Mouse (Mus musculus): ENCODE measurements around the gene Mrm1.

Mrm1 gene

DNA sequence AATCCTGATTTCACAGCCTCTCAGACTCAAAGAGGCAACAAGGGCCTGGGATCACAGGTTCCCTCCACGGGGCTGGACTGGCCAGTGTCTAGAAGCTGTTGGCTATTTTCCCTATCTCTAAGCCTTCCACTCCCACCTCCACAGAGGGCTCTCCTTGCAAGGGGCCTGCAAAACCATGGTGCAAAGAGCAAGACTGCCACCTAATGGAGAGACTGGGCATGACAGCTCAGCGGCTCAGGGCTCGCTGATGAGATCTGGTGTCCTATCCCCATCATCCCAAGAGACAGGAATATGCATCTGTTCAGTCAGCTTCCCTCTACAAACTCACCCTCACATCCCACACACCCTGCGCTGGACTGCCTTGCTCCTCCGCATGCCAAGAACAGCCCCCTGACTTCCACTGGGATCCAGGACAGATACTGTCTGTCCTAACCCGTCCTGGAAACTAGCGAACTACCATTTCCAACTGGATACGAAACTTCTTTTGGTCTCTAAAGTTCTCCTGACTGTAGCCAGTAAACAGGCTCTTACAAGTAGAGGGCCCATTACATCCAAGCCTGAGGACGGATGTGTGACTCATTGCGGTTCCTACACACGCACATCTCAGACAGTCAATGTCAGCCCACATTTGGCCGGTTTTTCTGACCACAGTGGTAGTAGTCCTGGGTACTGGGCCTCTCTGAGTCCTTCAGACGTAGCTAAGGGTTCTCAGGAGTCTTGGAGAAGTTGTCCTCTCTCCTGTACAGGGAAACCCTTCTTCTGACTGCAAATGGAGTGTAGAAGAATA, 5.4 kb downstream of the Mrm1 start:
- peak; percentile 41 to 48 for DNase-seq (ENCODE audit: low spot score in 2 of 2)

GRCm38 (mm10) chr11:84804373-84804772, 14.9 kb downstream of the Mrm1 start:
- no peak for DNase-seq (ENCODE audit: low spot score in 2 of 2)

DNA sequence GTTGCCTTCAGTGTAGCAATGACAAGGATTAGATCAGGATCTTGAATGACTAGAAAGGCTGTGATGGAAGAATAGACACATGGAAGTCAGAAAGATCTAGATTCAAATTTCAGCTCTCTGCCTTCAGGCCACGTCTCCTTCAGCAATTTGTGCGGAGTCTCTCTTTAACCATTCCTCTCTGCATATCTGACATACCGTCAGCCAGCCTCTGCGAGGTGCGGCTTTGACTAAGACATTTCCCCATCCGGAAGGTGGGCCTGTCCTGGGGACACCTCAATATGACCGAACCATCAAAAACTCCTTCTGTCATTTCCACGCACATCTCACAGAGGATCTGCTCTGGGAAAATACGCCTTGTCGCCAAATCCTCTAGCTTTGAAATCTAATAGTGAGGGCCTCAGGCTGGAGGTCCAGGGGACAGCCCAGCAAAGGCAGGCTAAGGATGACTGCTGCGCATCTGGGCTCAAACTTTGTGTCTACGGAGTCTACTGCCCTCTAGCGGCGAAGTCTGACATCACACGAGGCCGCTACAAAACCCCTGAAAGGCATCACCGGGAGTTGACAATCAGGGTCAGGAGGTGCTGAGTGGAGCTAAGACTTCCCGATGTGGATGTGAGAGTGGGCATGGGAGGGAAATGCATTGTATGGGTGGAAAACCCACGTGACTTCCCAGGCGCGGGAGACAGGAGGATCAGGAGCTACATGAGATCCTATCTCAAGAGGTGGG, 21.5 kb downstream of the Mrm1 start:
- DNase-seq (ENCODE audit: low spot score in 2 of 2), result peak; percentile 47 to 62

DNA sequence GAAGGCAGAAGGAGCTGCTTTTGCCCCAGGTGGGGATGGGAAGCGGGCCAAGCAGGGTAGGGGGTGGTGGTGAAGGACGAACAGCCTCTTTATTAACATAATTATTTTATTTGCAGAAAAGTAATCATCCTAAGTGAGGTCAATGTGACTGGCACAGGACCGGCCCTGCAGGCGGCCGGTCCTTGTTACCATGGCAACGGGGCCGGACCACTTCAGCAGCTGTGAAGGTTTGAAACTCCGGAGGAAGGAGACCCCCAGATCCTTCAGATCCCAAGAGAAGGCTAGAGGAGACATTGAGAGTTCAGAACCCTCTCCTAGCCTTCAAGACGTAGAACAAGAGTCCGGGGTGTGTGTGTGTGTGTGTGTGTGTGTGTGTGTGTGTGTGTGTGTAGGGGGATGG, 22.3 kb downstream of the Mrm1 start:
- no peak for DNase-seq (ENCODE audit: low spot score in 2 of 2)

- DNase-seq (ENCODE audit: low spot score in 2 of 2), result peak; percentile 30 to 38
Measured at GRCm38 (mm10) chr11:84794496-84795113, 24.7 kb downstream of the Mrm1 start.

DNA sequence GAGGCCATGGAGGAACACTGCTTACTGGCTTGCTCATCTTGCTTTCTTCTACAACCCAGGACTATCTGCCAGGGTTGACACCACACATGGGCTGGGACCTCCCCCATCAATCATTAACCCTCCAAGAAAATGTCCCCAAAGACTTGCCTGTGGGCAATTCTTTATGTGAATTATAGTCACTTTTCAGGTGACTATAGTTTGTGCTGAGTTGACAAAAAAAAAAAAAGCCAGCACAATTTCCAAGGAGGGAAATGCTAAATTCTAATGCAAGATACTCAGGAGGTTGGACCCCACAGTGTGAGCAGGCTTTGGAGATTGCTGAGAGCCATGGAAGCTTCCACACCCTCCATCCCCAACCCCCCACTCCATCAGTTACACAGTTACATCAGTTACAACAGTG, 25.8 kb downstream of the Mrm1 start:
- DNase-seq (ENCODE audit: low spot score in 2 of 2), result no peak

- DNase-seq (ENCODE audit: low spot score in 2 of 2), result no peak
Measured at GRCm38 (mm10) chr11:84790383-84790782, 28.9 kb downstream of the Mrm1 start.

DNA sequence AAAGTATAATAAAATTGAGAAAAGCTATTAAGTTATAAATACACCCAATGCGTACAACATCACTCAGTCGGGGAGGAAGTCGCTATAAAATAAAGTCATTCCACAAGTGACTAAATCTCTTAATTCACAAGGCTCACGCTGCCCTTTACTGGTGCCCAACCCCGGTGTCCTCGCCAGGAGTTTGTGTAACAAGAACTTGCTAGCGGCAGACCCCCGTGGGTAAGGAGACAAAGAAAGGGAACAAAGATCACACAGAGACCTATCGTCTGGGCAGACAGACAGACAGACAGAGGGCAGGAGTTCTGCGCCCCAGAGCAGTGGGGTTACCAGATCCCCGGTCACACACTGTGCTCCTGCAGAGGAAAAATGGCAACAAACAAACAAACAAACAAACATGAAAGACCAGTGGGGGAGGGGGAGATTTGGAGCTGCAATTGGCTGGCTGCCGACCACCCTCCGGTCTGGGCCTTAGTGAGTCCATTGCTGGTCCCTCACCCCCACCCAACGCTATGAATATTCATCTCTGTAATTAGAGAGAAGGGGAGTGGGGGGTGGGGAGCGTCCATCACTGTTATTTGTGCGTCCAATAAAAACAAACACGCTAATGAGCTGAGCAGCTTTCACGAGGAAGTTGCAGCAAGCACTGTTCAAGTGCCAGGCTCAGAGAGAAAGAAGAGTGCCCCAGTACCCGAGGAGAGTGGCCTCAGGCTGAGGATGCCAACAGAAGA, 39.0 kb downstream of the Mrm1 start:
- no peak for DNase-seq (ENCODE audit: low spot score in 2 of 2)

GRCm38 (mm10) chr11:84775560-84775959, 43.8 kb downstream of the Mrm1 start:
- DNase-seq (ENCODE audit: low spot score in 2 of 2), result no peak

- DNase-seq (ENCODE audit: low spot score in 2 of 2), result no peak
Measured at GRCm38 (mm10) chr11:84774870-84775514, 44.3 kb downstream of the Mrm1 start.

DNA sequence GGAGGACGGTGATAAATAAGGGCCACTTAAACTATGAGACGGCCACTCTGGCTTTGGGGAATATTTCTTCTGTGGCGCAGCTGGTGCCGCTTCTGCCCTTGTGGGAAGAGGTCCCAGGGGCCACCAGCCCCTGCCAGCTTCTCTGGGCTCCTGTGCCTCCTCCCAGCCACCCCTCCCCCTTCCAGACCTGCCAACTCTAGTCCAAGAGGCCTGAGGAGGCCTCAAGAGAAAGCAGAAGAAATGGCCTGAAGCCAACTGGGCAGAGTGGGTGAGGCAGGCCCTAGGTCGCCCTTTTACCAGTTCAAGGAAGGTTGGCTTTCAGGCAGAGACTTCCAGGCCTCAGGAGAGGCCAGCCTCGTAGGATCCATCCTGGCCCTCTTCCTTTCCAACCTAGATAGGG, 51.4 kb downstream of the Mrm1 start:
- peak in 1 of 2 experiments; percentile 54 for DNase-seq (ENCODE audit: low spot score in 2 of 2)

- DNase-seq (ENCODE audit: low spot score in 2 of 2), result no peak
Measured at GRCm38 (mm10) chr11:84765125-84765524, 54.2 kb downstream of the Mrm1 start.

DNA sequence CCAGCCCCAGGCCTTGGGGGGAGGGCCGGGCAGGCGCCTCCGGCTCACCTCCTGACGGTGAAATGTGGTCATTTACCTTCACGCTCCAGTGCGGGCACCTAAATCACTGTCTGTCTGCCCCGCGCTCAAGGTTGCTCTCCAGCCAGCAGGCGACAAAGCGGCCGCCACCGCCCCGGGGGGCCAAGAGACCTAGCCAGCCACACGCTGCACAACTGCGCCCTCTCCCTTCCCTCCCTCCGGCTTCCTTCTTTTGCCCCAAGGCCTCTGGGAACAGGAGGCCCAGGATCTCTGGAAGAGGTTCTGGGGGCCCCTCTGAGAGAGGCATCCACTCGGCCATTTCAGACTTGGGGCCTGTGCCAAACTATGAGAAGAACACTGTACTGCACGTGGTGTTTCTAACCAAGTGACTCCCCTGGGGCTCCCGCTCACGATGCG, 54.8 kb downstream of the Mrm1 start:
- peak in 1 of 2 experiments; percentile 5 for DNase-seq (ENCODE audit: low spot score in 2 of 2)

DNA sequence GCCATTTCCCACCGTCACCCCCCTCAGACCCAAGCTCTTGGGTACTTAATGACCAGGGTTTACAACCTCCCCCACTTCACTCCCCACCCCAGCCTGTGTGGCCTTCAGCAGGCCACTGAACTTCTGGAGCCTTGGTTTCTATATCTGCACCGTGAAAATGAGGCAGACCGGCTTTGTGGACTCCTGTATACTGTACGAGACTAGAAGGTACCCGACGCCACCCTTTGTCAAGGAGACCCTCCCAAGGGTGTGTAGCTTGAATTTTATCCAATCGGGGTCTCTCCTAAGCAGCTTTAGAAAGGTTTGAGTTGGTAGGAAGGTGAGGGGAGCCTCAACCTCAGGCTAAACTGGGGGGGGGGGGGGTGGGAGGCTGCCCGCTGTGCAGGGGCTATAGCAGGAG, 55.2 kb downstream of the Mrm1 start:
- DNase-seq (ENCODE audit: low spot score in 2 of 2), result no peak

Measured in urinary bladder, postnatal 36 days (tissue).